Mouse (Mus musculus) kidney, adult 8-10 months (tissue): ENCODE results near the gene Ispd.

Experiments used
- DNase-seq, 2 experiments: peaks; one replicate each; pipeline ENCODE4 v3.0.0; 2022

Ispd gene

DNA sequence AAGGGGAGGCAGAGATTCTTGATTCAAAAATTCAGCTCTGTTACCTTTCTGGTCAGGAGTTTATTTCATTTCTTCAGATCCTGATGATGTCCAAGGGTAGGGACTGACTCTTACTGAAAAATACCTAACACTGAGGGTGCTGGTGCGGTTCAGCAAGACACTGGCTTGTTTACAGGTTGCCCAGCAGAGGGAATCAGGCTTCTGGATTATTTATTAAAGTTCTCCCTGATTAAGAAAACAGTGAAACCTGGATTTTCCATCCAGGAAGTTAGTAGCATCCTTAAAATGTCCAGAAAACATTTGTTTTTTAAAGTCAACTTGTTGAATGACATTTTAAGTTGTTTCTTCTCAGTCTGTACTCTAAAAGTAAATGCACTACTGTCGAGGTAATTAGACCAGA, 337.2 kb downstream of the Ispd start:
- no peak for DNase-seq

DNA sequence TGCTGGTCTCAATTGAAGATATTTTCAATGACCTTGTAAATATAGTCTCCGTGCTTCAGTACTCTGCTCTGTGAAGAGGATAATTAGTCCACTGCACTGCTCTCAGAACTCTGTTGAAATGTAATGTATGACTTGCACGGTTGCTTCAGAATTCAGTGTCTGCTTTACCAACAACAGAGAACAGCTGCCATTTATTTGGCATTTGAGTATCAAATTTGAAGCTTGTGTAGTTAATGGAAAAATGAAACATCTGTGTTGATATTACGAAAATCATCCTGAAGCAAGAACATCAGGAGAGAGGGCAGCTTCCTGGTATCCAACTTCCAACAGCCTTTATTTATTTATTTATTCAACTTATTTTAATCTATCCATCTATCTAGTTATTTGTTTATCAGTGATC, 337.8 kb downstream of the Ispd start:
- DNase-seq: no peak

DNA sequence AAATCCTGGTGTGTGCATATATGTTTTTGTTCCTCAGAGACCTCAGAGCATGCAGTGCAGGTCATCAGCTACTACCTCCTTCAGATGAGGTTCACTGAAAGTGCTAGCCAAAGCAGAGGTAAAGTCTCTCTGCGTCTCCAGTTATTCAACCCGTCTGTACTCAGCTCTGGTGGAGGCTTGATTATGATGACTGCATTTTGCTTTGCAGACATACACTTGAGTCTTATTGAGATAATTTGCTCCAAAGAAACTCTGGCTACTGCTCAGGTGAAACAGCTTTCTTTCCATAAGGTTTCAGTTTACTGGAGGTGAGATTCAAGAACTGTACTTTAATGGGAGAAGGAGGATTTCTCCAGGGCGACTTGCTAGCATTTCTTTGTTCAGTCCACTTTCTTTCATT, 339.5 kb downstream of the Ispd start:
- no peak for DNase-seq

DNA sequence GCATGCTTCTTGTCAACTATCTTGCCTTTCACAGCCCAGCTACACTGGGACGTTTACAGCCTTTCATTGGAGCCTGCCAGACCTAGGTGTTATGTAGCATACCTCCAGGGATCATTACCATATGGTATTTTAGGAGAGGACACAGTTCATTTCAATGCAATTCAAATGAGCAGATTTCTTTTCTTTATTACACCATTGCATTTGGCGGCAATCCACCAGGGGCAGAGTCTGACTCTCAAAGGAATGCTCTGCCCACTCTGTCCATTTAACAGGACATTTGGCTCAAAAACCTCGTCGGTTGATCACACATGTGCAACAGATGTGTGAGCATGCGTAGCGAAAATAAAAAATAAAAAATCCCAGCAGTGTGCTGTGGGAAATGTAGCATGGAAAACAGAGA, 340.0 kb downstream of the Ispd start:
- peak; percentile 23 to 47 for DNase-seq

DNA sequence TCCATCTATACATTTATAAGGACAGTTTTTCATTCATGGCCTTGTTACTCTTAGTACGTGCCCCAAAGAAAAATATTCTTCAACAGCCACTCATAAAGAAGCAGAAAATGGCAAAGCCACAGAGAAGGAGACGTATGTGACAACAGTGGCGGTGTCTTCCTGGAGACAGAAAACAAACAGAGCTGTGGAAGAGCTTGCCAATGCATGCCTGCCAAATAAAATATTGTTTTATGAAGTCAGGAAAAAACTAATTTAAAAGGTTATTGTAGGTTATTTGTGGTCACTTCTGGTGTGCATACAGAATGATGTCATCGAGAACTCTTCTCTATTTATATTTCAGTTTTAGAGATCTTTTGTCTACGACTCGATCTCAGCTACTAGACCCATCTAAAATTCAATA, 341.5 kb downstream of the Ispd start:
- no peak for DNase-seq

DNA sequence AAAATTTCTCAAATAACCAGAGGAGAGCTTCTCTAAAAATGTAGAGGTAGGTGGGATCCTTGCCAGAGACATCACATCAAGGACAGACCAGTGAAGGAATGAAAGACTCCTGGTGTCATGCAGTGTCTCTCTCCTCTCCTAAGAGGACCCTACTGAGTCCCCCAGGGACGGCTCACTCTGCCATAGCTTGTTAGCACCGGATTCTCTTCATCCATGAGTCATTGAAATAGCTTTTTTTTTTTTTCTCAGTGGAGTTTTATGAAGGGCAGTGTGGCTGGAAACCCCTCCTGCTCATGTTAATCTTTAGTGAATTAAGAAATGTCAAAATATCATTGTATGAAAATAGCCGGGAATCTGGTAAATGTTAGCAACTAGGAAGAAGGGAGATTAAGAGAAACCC, 342.1 kb downstream of the Ispd start:
- no peak for DNase-seq

DNA sequence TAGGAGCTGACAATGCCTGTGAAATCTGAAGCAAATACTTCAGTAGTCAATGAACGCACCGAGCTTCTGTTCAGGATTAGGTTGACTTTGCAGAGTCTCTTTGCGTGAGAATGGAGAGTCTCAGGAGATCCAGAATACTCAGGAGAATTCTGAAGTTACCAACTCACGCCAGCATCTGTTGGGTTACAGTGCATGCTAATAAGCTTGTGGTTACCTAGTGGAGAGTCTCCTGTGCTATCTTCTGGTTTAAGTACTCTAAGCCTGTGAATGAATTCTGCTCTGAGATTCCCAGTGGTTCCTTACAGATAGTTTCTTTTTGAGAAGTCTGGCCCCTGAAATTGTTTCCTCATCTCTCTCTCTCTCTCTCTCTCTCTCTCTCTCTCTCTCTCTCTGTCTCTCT, 343.0 kb downstream of the Ispd start:
- DNase-seq: no peak

DNA sequence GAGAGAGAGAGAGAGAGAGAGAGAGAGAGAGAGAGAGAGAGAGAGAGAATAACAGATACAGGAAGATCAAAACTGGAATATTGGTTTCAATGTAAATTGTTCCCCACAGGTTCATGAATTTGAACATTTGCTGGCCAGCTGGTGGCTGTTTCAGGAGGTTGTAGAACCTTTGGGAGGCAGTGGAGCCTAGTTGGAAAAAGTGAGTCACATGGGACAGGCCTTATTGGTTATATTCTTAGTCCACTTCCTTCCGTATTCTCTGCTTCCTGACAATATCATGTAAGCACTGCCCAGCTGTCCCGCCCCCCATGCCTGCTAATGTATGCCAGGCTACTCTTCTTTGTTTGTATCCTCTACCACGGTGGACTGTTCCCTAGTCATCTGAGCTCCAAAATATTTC, 344.0 kb downstream of the Ispd start:
- no peak for DNase-seq

DNA sequence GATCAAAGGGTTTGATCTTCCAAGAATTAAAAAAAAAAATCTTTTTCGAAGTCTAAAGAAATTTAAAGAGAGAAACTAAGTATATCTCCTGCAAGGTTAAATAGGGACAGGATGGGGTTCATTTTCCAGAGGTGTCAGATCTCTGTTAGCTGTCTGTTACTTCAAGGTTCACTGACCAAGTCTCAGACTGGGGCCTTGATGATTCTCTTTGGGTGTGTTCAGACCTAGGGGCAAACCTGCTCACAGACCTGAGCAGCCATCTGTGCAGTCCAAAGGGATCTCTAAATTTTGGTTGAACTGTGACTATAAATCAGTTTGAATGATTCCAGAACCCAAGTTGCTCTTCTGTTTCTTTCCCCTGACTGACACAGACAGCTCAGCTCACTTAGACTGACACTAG, 344.8 kb downstream of the Ispd start:
- peak in 1 of 2 experiments; percentile 4 for DNase-seq

DNA sequence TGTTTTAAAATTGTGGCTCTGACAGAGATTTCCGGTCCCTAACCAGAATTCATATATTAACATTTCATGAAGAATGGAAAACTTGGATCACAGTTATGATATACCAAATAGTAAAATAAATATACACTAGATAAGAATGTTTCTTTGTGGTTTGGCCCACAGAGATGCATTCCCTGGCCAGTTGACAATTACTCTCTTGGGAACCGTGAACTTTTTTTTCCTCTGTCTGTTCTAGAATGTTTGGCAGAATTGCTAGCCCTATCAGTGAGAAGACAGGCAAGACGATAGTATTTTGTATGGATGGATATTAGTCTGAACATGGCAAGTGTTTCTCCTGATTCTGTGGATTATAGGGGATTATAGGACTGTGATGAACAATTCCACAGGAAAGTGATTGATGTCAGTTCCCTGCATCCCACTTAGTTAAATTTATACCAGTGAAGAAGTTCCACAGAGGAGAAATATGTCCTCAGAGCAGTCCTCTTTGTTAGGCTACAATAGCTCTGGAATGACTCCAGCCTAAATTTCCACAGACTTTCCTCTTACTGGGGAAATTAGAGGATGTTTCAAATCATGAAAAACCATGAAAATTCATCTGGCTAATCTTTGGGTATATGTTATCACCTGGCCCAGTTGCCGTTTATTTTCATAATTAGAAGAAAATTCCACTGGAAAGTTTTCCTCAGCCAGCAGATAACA, 352.6 kb downstream of the Ispd start:
- DNase-seq: no peak
